Mouse (Mus musculus) hindbrain, embryonic 10.5 days (tissue): Measurements from ENCODE around the gene Cela3b. TPM values are rescaled to one million over a fixed set of nuclear protein-coding genes. Genes with fewer than 3 reads are reported as not detected.

Experiments
- DNase-seq: peaks from one replicate; pipeline ENCODE4 v3.0.0-alpha.2; 2017; ENCODE audit warnings: low spot score
- H3K27ac ChIP-seq: fragments of 300-500 bp; sonication (generic); 2 replicates; pipeline ENCODE4 v1.5.1; 2016; ENCODE audit warnings: mild to moderate bottlenecking, moderate library complexity
- H3K27me3 ChIP-seq: fragments of 300-500 bp; sonication (generic); 2 replicates; pipeline ENCODE4 v1.6.1; 2016; ENCODE audit warnings: mild to moderate bottlenecking; ENCODE audit not compliant: poor library complexity, insufficient read depth, severe bottlenecking
- H3K36me3 ChIP-seq: fragments of 300-500 bp; sonication (generic); 2 replicates; pipeline ENCODE4 v1.6.1; 2016; ENCODE audit warnings: mild to moderate bottlenecking, moderate library complexity
- H3K4me1 ChIP-seq: fragments of 300-500 bp; sonication (generic); replicated peaks from 2 replicates; pipeline ENCODE4 v1.6.1; 2016; ENCODE audit warnings: mild to moderate bottlenecking
- H3K4me3 ChIP-seq: fragments of 300-500 bp; sonication (generic); 2 replicates; pipeline ENCODE4 v1.5.1; 2016; ENCODE audit warnings: mild to moderate bottlenecking, moderate library complexity
- H3K9me3 ChIP-seq: fragments of 300-500 bp; sonication (generic); 2 replicates; pipeline ENCODE4 v1.6.1; 2016; ENCODE audit warnings: mild to moderate bottlenecking, moderate library complexity
- WGBS: fragments of 180-500 bp; shearing (Covaris S2); methylation state at CpG from one replicate; pipeline ENCODE4 v1.1.7; 2016; 5-methylcytosine and 5-hydroxymethylcytosine counted together
- polyA plus RNA-seq: library from polyadenylated mRNA; unstranded; fragments of >200 nt; fragmentation: Nextera tagmentation; extraction: Ambion mirVana; gene quantifications from 2 replicates; pipeline ENCODE4 v1.2.1, GENCODE M21; 2016

Gene Cela3b
- polyA plus RNA-seq, 1 experiment from 2014 or later: not detected

DNA sequence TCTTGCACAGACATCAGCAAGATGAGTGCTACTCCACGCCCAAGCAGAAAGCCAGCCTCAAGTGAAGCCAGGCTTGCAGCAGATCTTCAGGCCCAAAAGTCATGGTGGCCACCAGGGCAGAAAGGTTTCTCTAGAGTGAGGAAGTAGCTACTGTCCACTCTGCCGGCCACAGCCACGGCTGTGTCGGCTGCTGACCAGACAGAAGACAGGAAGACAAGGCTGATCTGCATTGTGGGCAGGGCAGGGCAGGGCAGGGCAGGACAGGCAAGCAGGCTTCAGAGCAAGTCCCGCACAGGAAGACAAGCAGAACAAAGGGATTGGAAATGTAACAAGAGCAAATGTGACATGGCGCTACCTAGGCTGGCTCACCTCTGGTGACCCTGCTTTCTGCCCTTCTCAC is 56.6 kb downstream of the Cela3b start:
- Histone ChIP-seq H3K27me3 (no peaks in the 10 kb centered on the region), H3K27ac (peak overlapping the region; percentile 70), H3K36me3 (no peaks in the 10 kb centered on the region), H3K4me1 (peaks cover 32% of the 10 kb centered on the region), H3K9me3 (no peaks in the 10 kb centered on the region), H3K4me3 (no peak overlapping the region)
- no peak for DNase-seq
- 51% methylated on average over 6 of the region's 6 CpGs for WGBS

DNA sequence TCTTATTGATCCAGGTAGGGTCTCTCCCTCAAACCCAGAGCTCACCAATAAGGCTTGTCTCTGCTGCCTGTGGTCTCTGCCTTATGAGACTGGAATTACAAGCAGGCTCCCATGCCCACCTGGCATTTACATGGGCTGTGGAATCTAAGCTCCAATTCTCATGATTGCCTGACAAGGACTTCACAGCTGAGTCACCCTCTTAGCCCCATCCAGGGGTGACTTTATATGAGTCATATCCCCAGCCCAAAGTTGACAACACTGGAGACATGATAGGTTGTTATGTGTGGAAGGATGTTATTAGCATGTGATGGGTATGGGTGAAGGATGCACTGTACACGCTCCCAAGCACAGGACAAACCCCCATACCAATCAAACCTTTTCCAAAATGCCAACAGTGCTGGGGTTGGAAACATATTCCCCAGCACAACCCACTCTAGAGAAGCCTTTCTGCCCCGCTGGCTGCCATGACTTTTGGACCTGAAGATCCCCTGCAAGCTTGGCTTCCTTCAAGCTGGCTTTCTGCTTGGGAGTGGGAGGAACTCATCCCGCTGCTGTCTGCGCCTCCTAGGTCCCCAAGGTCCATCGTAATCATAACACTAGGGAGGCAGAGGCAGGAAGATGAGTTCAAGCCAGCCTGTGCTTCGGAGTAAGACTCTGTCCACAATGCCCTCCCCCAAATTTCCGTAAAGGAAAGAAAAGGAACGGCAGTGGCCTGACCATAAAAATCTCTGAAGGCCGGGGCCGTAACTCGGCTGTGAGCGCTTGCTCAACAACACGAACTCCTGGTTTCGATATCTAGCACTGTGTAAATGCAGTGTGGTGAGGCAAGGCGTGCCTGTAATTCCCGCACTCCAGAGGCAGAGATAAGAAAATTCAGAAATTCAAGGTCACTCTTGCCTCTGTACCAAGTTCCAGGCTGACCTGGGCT is 58.5 kb downstream of the Cela3b start:
- no peak for DNase-seq
- 90% methylated on average over 16 of the region's 16 CpGs for WGBS
- no peaks in the 10 kb centered on the region for H3K9me3 ChIP-seq

More for the DNA sequence above, 58.5 kb downstream of the Cela3b start:
- Histone ChIP-seq H3K4me1 (peaks cover 36% of the 10 kb centered on the region), H3K4me3 (no peak overlapping the region), H3K27ac (no peak overlapping the region), H3K27me3 (no peaks in the 10 kb centered on the region), H3K36me3 (no peaks in the 10 kb centered on the region)

Other genes with a start within 250 kb of the Cela3b start
- 1.2 and 1.4 TPM in 2 replicates for gene Wnt4, start 153.1 kb downstream of the Cela3b start, polyA plus RNA-seq
- 592 and 604 TPM in 2 replicates for gene Cdc42, start 72.8 kb downstream of the Cela3b start, polyA plus RNA-seq
- gene Cela3a, start 20.7 kb downstream of the Cela3b start, polyA plus RNA-seq: not detected in 2 replicates
- not detected in 2 replicates for gene 1700013G24Rik, start 22.7 kb upstream of the Cela3b start, polyA plus RNA-seq
- gene Hspg2, start 38.2 kb upstream of the Cela3b start, polyA plus RNA-seq: 15.2 and 18.2 TPM in 2 replicates
- gene Ldlrad2, start 144.0 kb upstream of the Cela3b start, polyA plus RNA-seq: 1.3 TPM in 1 of 2 replicates, not detected in the other
- 63.6 and 73.1 TPM in 2 replicates for gene Usp48, start 163.2 kb upstream of the Cela3b start, polyA plus RNA-seq
- 6.3 and 13.4 TPM in 2 replicates for gene Rap1gap, start 234.2 kb upstream of the Cela3b start, polyA plus RNA-seq